Mouse (Mus musculus): ENCODE measurements around the gene Gm28047.
A peak's percentile ranks its signal among the peaks of the same experiment; 100 is the strongest.

The Gm28047 gene

GRCm38 (mm10) chr15:102516293-102516692 lies 108.6 kb downstream of the Gm28047 start:
- no peak for DNase-seq (ENCODE audit: low spot score in 2 of 2)

GRCm38 (mm10) chr15:102515791-102516190 lies 109.1 kb downstream of the Gm28047 start:
- no peak for DNase-seq (ENCODE audit: low spot score in 2 of 2)

GRCm38 (mm10) chr15:102515261-102515660 lies 109.6 kb downstream of the Gm28047 start:
- no peak for DNase-seq (ENCODE audit: low spot score in 2 of 2)

GRCm38 (mm10) chr15:102513004-102513403 lies 111.9 kb downstream of the Gm28047 start:
- no peak for DNase-seq (ENCODE audit: low spot score in 2 of 2)

GRCm38 (mm10) chr15:102512471-102512870 lies 112.4 kb downstream of the Gm28047 start:
- no peak for DNase-seq (ENCODE audit: low spot score in 2 of 2)

GRCm38 (mm10) chr15:102512010-102512409 lies 112.9 kb downstream of the Gm28047 start:
- DNase-seq (ENCODE audit: low spot score in 2 of 2), result no peak

- DNase-seq (ENCODE audit: low spot score in 2 of 2), result no peak
These were observed 113.5 kb downstream of the Gm28047 start for GRCm38 (mm10) chr15:102511285-102511833.

- DNase-seq (ENCODE audit: low spot score in 2 of 2), result peak; percentile 67 to 78
These were observed 114.1 kb downstream of the Gm28047 start for GRCm38 (mm10) chr15:102510590-102511284.

GRCm38 (mm10) chr15:102510110-102510509 lies 114.8 kb downstream of the Gm28047 start:
- no peak for DNase-seq (ENCODE audit: low spot score in 2 of 2)

GRCm38 (mm10) chr15:102508336-102508735 lies 116.5 kb downstream of the Gm28047 start:
- DNase-seq (ENCODE audit: low spot score in 2 of 2), result no peak

- DNase-seq (ENCODE audit: low spot score in 2 of 2), result no peak
These were observed 117.3 kb downstream of the Gm28047 start for GRCm38 (mm10) chr15:102507561-102507960.

- no peak for DNase-seq (ENCODE audit: low spot score in 2 of 2)
These were observed 118.0 kb downstream of the Gm28047 start for GRCm38 (mm10) chr15:102506864-102507263.

GRCm38 (mm10) chr15:102506464-102506830 lies 118.4 kb downstream of the Gm28047 start:
- no peak for DNase-seq (ENCODE audit: low spot score in 2 of 2)

GRCm38 (mm10) chr15:102505770-102506463 lies 119.0 kb downstream of the Gm28047 start:
- no peak for DNase-seq (ENCODE audit: low spot score in 2 of 2)

- DNase-seq (ENCODE audit: low spot score in 2 of 2), result no peak
These were observed 119.6 kb downstream of the Gm28047 start for GRCm38 (mm10) chr15:102505073-102505769.

- DNase-seq (ENCODE audit: low spot score in 2 of 2), result no peak
These were observed 120.7 kb downstream of the Gm28047 start for GRCm38 (mm10) chr15:102503924-102504782.

GRCm38 (mm10) chr15:102503447-102503846 lies 121.4 kb downstream of the Gm28047 start, which contains the start of gene Gm10337:
Gene Gm10337 (plus strand): TSS chr15:102503722.
- no peak for DNase-seq (ENCODE audit: low spot score in 2 of 2)

GRCm38 (mm10) chr15:102502254-102502840 lies 122.5 kb downstream of the Gm28047 start:
- no peak for DNase-seq (ENCODE audit: low spot score in 2 of 2)

- DNase-seq (ENCODE audit: low spot score in 2 of 2), result no peak
These were observed 123.6 kb downstream of the Gm28047 start for GRCm38 (mm10) chr15:102501084-102501814.

GRCm38 (mm10) chr15:102500479-102500878 lies 124.4 kb downstream of the Gm28047 start:
- no peak for DNase-seq (ENCODE audit: low spot score in 2 of 2)
